Mouse (Mus musculus) liver, adult 2 months (tissue): ENCODE measurements around the gene Gm2016. TPM values are rescaled to one million over a fixed set of nuclear protein-coding genes. Genes with fewer than 3 reads are reported as not detected.

Experiments used
- polyA plus RNA-seq: library from polyadenylated mRNA; depleted of rRNA; stranded (reverse); fragments of >200 nt; gene quantifications from 2 replicates; pipeline ENCODE4 v1.2.3, GENCODE M21; 2012; rRNA removed
- total RNA-seq: library from RNA; depleted of rRNA; stranded (reverse); fragments of >200 nt; gene quantifications from 2 replicates; pipeline ENCODE4 v1.2.3, GENCODE M21; 2014; rRNA removed

The Gm2016 gene
- total and polyA plus RNA-seq, 2 experiments = not detected

Other genes starting within 250 kb of the Gm2016 start
- not detected in 2 replicates for gene Gm16381, start 229.5 kb upstream of the Gm2016 start, total RNA-seq
- not detected in 2 replicates for gene Gm16381, start 229.5 kb upstream of the Gm2016 start, polyA plus RNA-seq
- gene Gm21319, start 98.3 kb upstream of the Gm2016 start, total RNA-seq = not detected in 2 replicates
- gene Gm21319, start 98.3 kb upstream of the Gm2016 start, polyA plus RNA-seq = not detected in 2 replicates
- gene Gm21936, start 78.6 kb upstream of the Gm2016 start, total RNA-seq = not detected in 2 replicates
- gene Gm21936, start 78.6 kb upstream of the Gm2016 start, polyA plus RNA-seq = not detected in 2 replicates
- gene BB287469, start 57.5 kb upstream of the Gm2016 start, total RNA-seq = not detected in 2 replicates
- gene BB287469, start 57.5 kb upstream of the Gm2016 start, polyA plus RNA-seq = not detected in 2 replicates
- gene Gm2001, start 31.7 kb upstream of the Gm2016 start, total RNA-seq = not detected in 2 replicates
- gene Gm2001, start 31.7 kb upstream of the Gm2016 start, polyA plus RNA-seq = not detected in 2 replicates
- not detected in 2 replicates for gene Gm2022, start 21.3 kb downstream of the Gm2016 start, total RNA-seq
- not detected in 2 replicates for gene Gm2022, start 21.3 kb downstream of the Gm2016 start, polyA plus RNA-seq
- not detected in 2 replicates for gene Gm2035, start 45.8 kb downstream of the Gm2016 start, total RNA-seq
- gene Gm2035, start 45.8 kb downstream of the Gm2016 start, polyA plus RNA-seq = not detected in 2 replicates
- not detected in 2 replicates for gene Gm2042, start 80.0 kb downstream of the Gm2016 start, total RNA-seq
- gene Gm2042, start 80.0 kb downstream of the Gm2016 start, polyA plus RNA-seq = not detected in 2 replicates
- not detected in 2 replicates for gene Gm2075, start 137.8 kb downstream of the Gm2016 start, total RNA-seq
- gene Gm2075, start 137.8 kb downstream of the Gm2016 start, polyA plus RNA-seq = not detected in 2 replicates
- gene Gm6803, start 144.7 kb downstream of the Gm2016 start, total RNA-seq = not detected in 2 replicates
- gene Gm6803, start 144.7 kb downstream of the Gm2016 start, polyA plus RNA-seq = not detected in 2 replicates
- not detected in 2 replicates for gene Gm2056, start 152.9 kb downstream of the Gm2016 start, total RNA-seq
- gene Gm2056, start 152.9 kb downstream of the Gm2016 start, polyA plus RNA-seq = not detected in 2 replicates
- gene Gm16368, start 209.6 kb downstream of the Gm2016 start, total RNA-seq = not detected in 2 replicates
- gene Gm16368, start 209.6 kb downstream of the Gm2016 start, polyA plus RNA-seq = not detected in 2 replicates